Mouse (Mus musculus) limb, embryonic 14.5 days (tissue): ENCODE results near the gene Crlf2. TPM values are rescaled to one million over a fixed set of nuclear protein-coding genes. Genes with fewer than 3 reads are reported as not detected.

Experiments used
- ATAC-seq: fragments of 200-750 bp; cut with Nextera tagmentation; 2 replicates; pipeline ENCODE4 v1.8.0; 2017; ENCODE audit warnings: low read depth, moderate number of reproducible peaks, moderate TSS enrichment; ENCODE audit not compliant: low FRiP score
- DNase-seq: peaks from one replicate; pipeline ENCODE4 v3.0.0-alpha.2; 2015; ENCODE audit warnings: low spot score
- H3K27ac ChIP-seq: fragments of 300-500 bp; sonication (generic); replicated peaks from 2 replicates; pipeline ENCODE4 v1.5.1; 2014; ENCODE audit warnings: low read depth, mild to moderate bottlenecking, low read length, moderate library complexity, mixed read lengths
- H3K27me3 ChIP-seq: fragments of 300-500 bp; sonication (generic); 2 replicates; pipeline ENCODE4 v1.6.1; 2014; ENCODE audit warnings: low read length, mixed read lengths; ENCODE audit not compliant: control insufficient read depth, insufficient read depth
- H3K36me3 ChIP-seq: fragments of 300-500 bp; sonication (generic); 2 replicates; pipeline ENCODE4 v1.6.1; 2014; ENCODE audit warnings: mild to moderate bottlenecking, low read length, moderate library complexity, mixed read lengths; ENCODE audit not compliant: control insufficient read depth, insufficient read depth
- H3K4me1 ChIP-seq: fragments of 300-500 bp; sonication (generic); 2 replicates; pipeline ENCODE4 v1.6.1; 2014; ENCODE audit warnings: antibody characterized with exemption, low read length, mixed read lengths; ENCODE audit not compliant: control insufficient read depth, insufficient read depth
- H3K4me2 ChIP-seq: fragments of 300-500 bp; sonication (generic); replicated peaks from 2 replicates; pipeline ENCODE4 v1.6.1; 2014; ENCODE audit warnings: low read depth, mild to moderate bottlenecking, low read length, moderate library complexity; ENCODE audit not compliant: severe bottlenecking
- H3K4me3 ChIP-seq: fragments of 300-500 bp; sonication (generic); replicated peaks from 2 replicates; pipeline ENCODE4 v1.5.1; 2014; ENCODE audit warnings: low read length
- H3K9ac ChIP-seq: fragments of 300-500 bp; sonication (generic); 2 replicates; pipeline ENCODE4 v1.6.1; 2014; ENCODE audit warnings: mild to moderate bottlenecking, low read depth, low read length, moderate library complexity; ENCODE audit not compliant: severe bottlenecking
- H3K9me3 ChIP-seq: fragments of 300-500 bp; sonication (generic); 2 replicates; pipeline ENCODE4 v1.6.1; 2016; ENCODE audit warnings: low read length; ENCODE audit not compliant: control insufficient read depth
- POLR2A ChIP-seq: fragments of 200-500 bp; IDR thresholded peaks from 2 replicates; pipeline ENCODE4 v1.8.0; 2012; ENCODE audit warnings: inconsistent platforms, mild to moderate bottlenecking, moderate library complexity, borderline replicate concordance; ENCODE audit not compliant: insufficient read depth, insufficient read length; ENCODE audit errors: extremely low read depth
- WGBS: fragments of 180-500 bp; shearing (Covaris S2); extraction: QIAGEN DNeasy Blood & Tissue Kit; methylation state at CpG from one replicate; pipeline ENCODE4 v1.1.7; 2014; 5-methylcytosine and 5-hydroxymethylcytosine counted together
- polyA plus RNA-seq, 2 experiments: library from polyadenylated mRNA; depleted of rRNA in 1 of 2; stranded (reverse) in 1 of 2; unstranded in 1 of 2; fragments of >200 nt; fragmentation: Nextera tagmentation in 1 of 2; extraction: Ambion mirVana in 1 of 2; gene quantifications; 2 replicates each; pipeline versions ENCODE4 v1.2.1 to v1.2.3; 2012 to 2014

Crlf2 gene
- polyA plus RNA-seq, 2 experiments = 9.1 to 22.1 TPM

GRCm38 (mm10) chr5:109552541-109552940 is 6.3 kb downstream of the Crlf2 start:
- Histone ChIP-seq H3K27me3 (no peaks in the 10 kb centered on the region), H3K9ac (no peak overlapping the region), H3K4me1 (no peaks in the 10 kb centered on the region), H3K27ac (no peak overlapping the region), H3K4me3 (no peak overlapping the region), H3K4me2 (no peak overlapping the region), H3K9me3 (peaks cover 66% of the 10 kb centered on the region), H3K36me3 (no peaks in the 10 kb centered on the region; the same call in 1 of the 2 replicates)
- WGBS = 85% methylated on average over 14 of the region's 15 CpGs
- ATAC-seq = no peak
- TF ChIP-seq POLR2A = no peak
- no peak for DNase-seq

- no peak for ATAC-seq
- H3K27ac ChIP-seq = no peak overlapping the region
- WGBS = 92% methylated on average over 11 of the region's 13 CpGs
Observed at GRCm38 (mm10) chr5:109552116-109552515, 6.7 kb downstream of the Crlf2 start.

DNA sequence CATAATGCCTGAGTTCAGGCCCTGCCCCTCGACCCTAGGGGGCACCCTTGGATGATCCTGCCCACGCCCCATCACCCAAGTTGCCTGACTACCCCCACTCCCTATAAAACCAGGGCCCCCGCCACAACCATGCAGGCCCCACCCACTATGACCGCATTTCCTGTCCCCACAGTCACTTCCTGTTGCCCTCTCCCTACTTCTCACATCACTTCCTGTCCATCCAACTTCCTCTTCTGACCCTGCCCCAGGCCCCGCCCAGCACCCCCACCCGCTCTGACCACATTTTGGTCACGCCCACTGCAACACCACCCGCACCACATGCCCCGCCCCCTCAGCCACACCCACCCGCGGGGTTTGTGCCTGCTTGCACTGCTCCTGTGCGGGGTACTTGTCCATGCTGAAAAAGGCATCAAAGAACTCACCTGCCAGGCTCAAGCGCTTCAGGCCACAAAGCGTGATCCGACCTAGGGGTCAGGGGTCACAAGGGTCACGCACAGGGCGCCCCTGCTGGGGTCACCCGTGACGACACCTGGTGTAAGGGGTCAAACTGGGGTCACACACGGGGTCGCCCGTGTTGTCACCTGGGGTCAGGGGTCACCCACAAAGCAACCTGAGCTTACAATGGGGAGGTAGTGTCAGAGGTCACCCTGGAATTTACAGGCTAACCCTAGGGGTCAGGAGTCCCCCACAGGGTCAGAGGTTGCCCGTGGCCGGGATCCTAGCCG is 7.6 kb downstream of the Crlf2 start:
- Histone ChIP-seq H3K9me3 (peaks cover 59% of the 10 kb centered on the region), H3K4me1 (no peaks in the 10 kb centered on the region), H3K27me3 (no peaks in the 10 kb centered on the region), H3K4me2 (no peak overlapping the region), H3K9ac (no peak overlapping the region), H3K4me3 (no peak overlapping the region), H3K36me3 (no peaks in the 10 kb centered on the region; the same call in 1 of the 2 replicates), H3K27ac (no peak overlapping the region)
- ATAC-seq = no peak
- TF ChIP-seq POLR2A = no peak
- WGBS = 95% methylated on average over 23 of the region's 25 CpGs
- no peak for DNase-seq

More at GRCm38 (mm10) chr5:109552116-109552515, 6.7 kb downstream of the Crlf2 start:
- DNase-seq = no peak
- Histone ChIP-seq H3K27me3 (no peaks in the 10 kb centered on the region), H3K36me3 (no peaks in the 10 kb centered on the region; the same call in 1 of the 2 replicates), H3K4me2 (no peak overlapping the region), H3K4me3 (no peak overlapping the region), H3K9ac (no peak overlapping the region), H3K9me3 (peaks cover 66% of the 10 kb centered on the region), H3K4me1 (no peaks in the 10 kb centered on the region)
- TF ChIP-seq POLR2A = no peak

DNA sequence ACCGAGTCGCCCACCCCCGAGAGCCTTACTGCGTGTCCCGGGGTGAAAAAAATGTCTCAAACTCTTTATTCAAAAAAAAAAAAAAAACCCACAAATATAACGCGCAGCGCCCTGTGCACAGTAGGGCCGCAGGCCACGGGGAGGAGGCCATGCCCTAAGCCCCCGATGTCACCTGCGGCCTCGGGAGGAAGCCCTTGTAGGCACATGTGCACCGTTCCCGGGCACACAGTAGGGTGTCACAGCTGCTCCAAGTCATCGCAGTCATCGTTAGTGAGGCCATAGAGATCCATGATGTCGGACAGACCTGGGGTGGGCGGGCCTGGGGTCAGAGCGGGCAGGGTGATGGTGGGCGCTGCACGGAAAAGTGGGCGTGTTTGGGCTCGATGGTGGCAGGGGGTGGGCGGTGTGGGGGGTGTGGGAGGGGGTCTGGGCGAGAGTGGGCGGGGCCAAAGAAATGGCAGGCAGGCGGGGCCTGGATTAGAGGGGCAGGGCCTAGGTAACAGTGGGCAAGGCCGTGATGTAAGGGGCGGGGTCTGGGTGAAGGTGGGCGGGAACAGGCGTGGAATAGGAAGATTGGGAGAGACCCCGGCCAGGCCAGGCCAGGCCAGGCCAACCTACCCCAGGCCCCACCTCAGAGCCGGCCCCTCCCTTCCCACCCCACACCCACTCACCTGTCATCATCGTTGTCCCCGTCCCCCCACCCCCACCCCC is 8.4 kb downstream of the Crlf2 start:
- Histone ChIP-seq H3K4me1 (no peaks in the 10 kb centered on the region), H3K4me3 (no peak overlapping the region), H3K4me2 (no peak overlapping the region), H3K9me3 (peaks cover 51% of the 10 kb centered on the region), H3K9ac (no peak overlapping the region), H3K27ac (no peak overlapping the region), H3K27me3 (no peaks in the 10 kb centered on the region), H3K36me3 (no peaks in the 10 kb centered on the region; the same call in 1 of the 2 replicates)
- ATAC-seq (no peak), DNase-seq (no peak)
- TF ChIP-seq POLR2A = no peak
- 89% methylated on average over 32 of the region's 36 CpGs for WGBS

DNA sequence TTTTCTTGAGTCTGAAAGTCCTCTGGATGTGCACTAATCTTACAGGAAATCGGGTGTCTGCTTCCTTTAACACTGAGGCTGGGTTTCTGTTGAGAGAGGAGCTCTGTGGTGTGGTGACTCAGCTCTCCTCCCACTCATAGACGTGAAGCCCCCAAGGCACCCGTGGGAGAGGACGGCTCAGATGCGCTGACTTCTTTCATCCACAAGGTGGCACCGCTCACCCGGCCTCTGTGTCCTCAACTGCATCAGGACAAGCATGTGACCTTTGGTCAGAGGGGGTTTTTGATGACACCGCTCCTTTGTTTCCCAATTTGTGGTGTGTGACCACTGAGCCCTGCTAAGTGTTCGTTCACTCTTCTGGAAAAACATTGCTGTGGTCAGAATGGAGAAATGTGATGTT is 10.1 kb downstream of the Crlf2 start:
- Histone ChIP-seq H3K4me3 (no peak overlapping the region), H3K4me2 (no peak overlapping the region), H3K27ac (no peak overlapping the region), H3K9ac (no peak overlapping the region), H3K4me1 (no peaks in the 10 kb centered on the region), H3K36me3 (no peaks in the 10 kb centered on the region), H3K27me3 (no peaks in the 10 kb centered on the region), H3K9me3 (peaks cover 36% of the 10 kb centered on the region)
- ATAC-seq (no peak), DNase-seq (no peak)
- TF ChIP-seq POLR2A = no peak
- WGBS = 68% methylated on average over 9 of the region's 9 CpGs
